Mouse (Mus musculus): Measurements from ENCODE around the gene Adat1. TPM values are rescaled to one million over a fixed set of nuclear protein-coding genes. Genes with fewer than 3 reads are reported as not detected.

Adat1 gene
- polyA plus RNA-seq, 1 experiment = 22.3 TPM

DNA sequence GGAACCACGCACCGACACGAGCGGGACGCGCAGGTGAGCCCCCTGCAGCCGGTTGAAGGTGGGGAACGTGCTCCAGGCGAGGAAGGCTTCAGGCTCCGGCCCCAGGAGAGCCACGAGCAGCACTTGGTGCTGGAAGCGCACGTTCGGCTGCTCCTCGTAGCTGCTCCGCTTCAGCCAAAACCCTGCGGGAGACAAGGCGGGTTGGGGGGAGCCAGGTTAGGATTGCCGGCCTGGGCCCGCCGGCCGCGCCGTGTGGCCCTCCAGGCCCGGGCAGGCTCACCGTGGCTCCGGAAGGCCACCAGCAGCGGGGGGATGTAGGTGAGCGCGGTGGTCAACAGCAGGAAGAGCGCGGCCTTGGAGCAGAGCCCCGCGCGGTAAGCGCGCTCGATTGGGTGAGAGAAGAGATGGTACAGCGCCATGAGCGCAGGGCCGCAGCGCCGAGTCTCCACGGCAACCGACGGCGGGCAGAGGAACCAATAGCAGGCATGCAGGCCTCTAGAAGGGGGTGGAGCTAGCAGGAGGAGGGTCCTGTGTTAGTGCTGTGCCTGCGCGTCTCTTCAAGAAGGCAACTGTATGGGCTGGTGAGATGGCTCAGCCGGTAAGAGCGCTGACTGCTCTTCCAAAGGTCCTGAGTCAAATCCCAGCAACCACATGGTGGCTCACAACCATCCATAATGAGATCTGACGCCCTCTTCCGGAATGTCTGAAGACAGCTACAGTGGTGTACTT is 58.6 kb downstream of the Adat1 start, which contains the start of gene Tmem231:
Tmem231 (minus strand) TSS at position 534 of the 729 bp plus-strand sequence.
- TF ChIP-seq EP300 (IDR thresholded peaks at IDR 0.05; ENCODE audit: insufficient read depth, low read depth, low read length) = peak; percentile 10; the same call in 1 of the 2 replicates
- TF ChIP-seq CTCF (IDR thresholded peaks at IDR 0.05; ENCODE audit: low read depth, low read length) = no peak
- peak; percentile 55 for TF ChIP-seq POLR2A (IDR thresholded peaks at IDR 0.05; ENCODE audit: insufficient read depth, low read length)
- Histone ChIP-seq H3K4me3 (ENCODE audit: low read depth, low read length) (peak within 1 kb of the TSS; percentile 80), H3K4me1 (ENCODE audit: control insufficient read depth, insufficient read depth, low read length) (no peaks in the 10 kb centered on the region), H3K27ac (ENCODE audit: insufficient read depth, low read length) (peak within 1 kb of the TSS; percentile 82), H3K36me3 (ENCODE audit: control insufficient read depth, insufficient read depth, low read length, poor library complexity, severe bottlenecking) (no peaks in the 10 kb centered on the region), H3K27me3 (ENCODE audit: control insufficient read depth, insufficient read depth, low read length, poor library complexity, severe bottlenecking) (no peaks in the 10 kb centered on the region), H3K9ac (ENCODE audit: low read depth, poor library complexity, severe bottlenecking) (peak within 1 kb of the TSS; percentile 73), H3K9me3 (replicated peaks; ENCODE audit: control insufficient read depth, insufficient read depth, low read length, poor library complexity, severe bottlenecking) (no peaks in the 10 kb centered on the region)

DNA sequence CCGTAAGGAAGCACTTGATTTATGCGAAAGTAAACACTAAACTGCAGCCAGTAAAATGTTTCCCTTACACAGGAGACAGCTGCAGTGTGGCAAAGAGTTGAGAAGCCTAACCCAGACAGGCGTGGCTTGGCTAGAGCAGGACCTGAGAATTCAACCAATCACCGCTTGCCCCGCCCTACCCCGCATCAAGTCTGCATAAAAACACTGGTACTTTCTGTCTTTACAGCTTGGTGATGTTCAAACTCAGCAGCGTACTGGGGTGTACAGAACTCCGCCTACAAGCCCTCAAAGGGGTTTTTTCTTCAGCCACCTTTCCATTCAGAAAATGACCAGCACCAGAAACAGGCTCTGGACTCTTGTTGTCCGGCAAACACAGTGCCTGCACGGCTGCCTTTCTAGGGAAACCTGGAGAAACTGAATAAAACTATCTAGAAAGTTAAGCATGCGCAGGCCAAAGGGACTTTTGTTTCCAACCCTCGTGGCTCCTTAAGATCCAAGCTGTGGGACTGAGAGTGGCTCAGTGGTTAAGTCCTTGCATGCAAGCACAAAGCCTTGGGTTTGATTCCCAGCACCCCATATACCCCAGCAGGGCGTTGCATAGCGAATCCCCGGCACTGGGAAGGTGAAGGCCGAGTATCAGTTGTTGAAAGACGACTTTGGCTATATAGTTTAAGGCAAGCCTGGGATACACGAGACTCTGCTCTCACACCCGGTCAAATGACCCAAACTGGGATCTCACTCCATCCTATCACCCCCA is 59.3 kb downstream of the Adat1 start:
- no peaks in the 10 kb centered on the region for H3K27me3 ChIP-seq (ENCODE audit: control insufficient read depth, insufficient read depth, low read length, poor library complexity, severe bottlenecking)
- H3K9ac ChIP-seq (ENCODE audit: low read depth, poor library complexity, severe bottlenecking) = peak overlapping the region; percentile 73
- peak overlapping the region; percentile 15; the same call in 1 of the 2 replicates for H3K27ac ChIP-seq (ENCODE audit: insufficient read depth, low read length)
- TF ChIP-seq EP300 (IDR thresholded peaks at IDR 0.05; ENCODE audit: insufficient read depth, low read depth, low read length) (no peak), POLR2A (IDR thresholded peaks at IDR 0.05; ENCODE audit: insufficient read depth, low read length) (no peak), CTCF (IDR thresholded peaks at IDR 0.05; ENCODE audit: low read depth, low read length) (no peak)
- H3K4me1 ChIP-seq (ENCODE audit: control insufficient read depth, insufficient read depth, low read length) = no peaks in the 10 kb centered on the region
- peak overlapping the region; percentile 80 for H3K4me3 ChIP-seq (ENCODE audit: low read depth, low read length)
- H3K36me3 ChIP-seq (ENCODE audit: control insufficient read depth, insufficient read depth, low read length, poor library complexity, severe bottlenecking) = no peaks in the 10 kb centered on the region
- no peaks in the 10 kb centered on the region for H3K9me3 ChIP-seq (replicated peaks; ENCODE audit: control insufficient read depth, insufficient read depth, low read length, poor library complexity, severe bottlenecking)

DNA sequence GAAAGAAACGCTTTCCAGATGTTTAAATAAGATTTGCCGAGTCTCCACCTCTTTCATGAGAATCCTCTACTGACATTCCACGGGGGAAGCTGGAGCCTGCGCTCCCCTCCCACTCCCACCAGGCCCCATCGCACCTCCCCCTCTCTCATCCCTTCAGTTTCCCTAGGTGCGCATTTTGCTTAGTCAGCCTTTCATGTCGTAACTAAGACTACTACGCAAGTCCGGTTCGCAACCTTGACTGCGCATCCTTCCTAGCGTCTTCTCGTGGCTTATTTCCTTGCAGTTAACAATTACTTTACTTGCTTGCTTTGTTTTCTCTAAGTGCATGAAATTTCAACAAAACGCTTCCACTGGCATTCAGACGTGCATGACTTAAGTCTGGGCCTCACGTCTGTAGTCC is 60.4 kb downstream of the Adat1 start:
- Histone ChIP-seq H3K9ac (ENCODE audit: low read depth, poor library complexity, severe bottlenecking) (no peak overlapping the region), H3K27ac (ENCODE audit: insufficient read depth, low read length) (no peak overlapping the region), H3K9me3 (replicated peaks; ENCODE audit: control insufficient read depth, insufficient read depth, low read length, poor library complexity, severe bottlenecking) (no peaks in the 10 kb centered on the region), H3K27me3 (ENCODE audit: control insufficient read depth, insufficient read depth, low read length, poor library complexity, severe bottlenecking) (no peaks in the 10 kb centered on the region), H3K4me3 (ENCODE audit: low read depth, low read length) (no peak overlapping the region), H3K36me3 (ENCODE audit: control insufficient read depth, insufficient read depth, low read length, poor library complexity, severe bottlenecking) (peaks cover 1% of the 10 kb centered on the region; the same call in 1 of the 2 replicates), H3K4me1 (ENCODE audit: control insufficient read depth, insufficient read depth, low read length) (no peaks in the 10 kb centered on the region)
- no peak for TF ChIP-seq EP300 (IDR thresholded peaks at IDR 0.05; ENCODE audit: insufficient read depth, low read depth, low read length)
- no peak for TF ChIP-seq POLR2A (IDR thresholded peaks at IDR 0.05; ENCODE audit: insufficient read depth, low read length)
- no peak for TF ChIP-seq CTCF (IDR thresholded peaks at IDR 0.05; ENCODE audit: low read depth, low read length)

DNA sequence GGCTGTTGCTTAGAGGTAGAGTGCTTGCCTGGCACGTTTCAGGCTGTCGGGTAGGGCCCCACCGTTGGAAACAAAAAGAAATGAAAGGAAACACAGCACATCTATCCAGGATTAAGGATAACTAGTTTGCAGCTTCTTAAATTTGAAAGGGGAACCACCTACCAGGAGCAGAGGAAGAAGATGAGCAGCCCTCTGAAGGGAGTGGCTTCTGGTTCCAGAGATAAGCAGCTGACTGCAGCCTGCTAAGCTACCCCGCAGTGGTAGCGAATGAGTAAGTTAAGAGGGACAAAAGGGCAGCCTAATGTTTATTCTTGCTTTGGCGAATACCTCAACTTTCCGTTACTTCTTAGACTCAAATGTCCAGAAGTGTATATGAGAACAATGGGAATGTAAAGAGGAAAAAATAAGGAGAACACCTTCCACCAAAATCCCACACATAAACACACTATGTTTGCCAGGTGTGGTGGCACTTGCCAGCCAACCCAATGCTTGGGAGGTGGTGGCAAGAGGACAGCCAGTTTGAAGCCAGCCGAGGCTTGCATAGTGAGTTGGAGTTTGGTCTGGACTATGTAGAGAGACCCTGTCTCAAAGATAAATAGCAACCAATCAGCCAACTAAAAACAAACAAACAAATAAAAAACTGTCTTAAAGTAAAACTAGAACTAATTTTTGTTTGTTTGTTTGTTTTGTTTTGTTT is 62.3 kb downstream of the Adat1 start:
- Histone ChIP-seq H3K4me3 (ENCODE audit: low read depth, low read length) (no peak overlapping the region), H3K9me3 (replicated peaks; ENCODE audit: control insufficient read depth, insufficient read depth, low read length, poor library complexity, severe bottlenecking) (no peaks in the 10 kb centered on the region), H3K36me3 (ENCODE audit: control insufficient read depth, insufficient read depth, low read length, poor library complexity, severe bottlenecking) (peaks cover 5% of the 10 kb centered on the region; the same call in 1 of the 2 replicates), H3K4me1 (ENCODE audit: control insufficient read depth, insufficient read depth, low read length) (peaks cover 2% of the 10 kb centered on the region), H3K9ac (ENCODE audit: low read depth, poor library complexity, severe bottlenecking) (no peak overlapping the region), H3K27me3 (ENCODE audit: control insufficient read depth, insufficient read depth, low read length, poor library complexity, severe bottlenecking) (no peaks in the 10 kb centered on the region), H3K27ac (ENCODE audit: insufficient read depth, low read length) (no peak overlapping the region)
- no peak for TF ChIP-seq CTCF (IDR thresholded peaks at IDR 0.05; ENCODE audit: low read depth, low read length)
- TF ChIP-seq EP300 (IDR thresholded peaks at IDR 0.05; ENCODE audit: insufficient read depth, low read depth, low read length) = no peak
- TF ChIP-seq POLR2A (IDR thresholded peaks at IDR 0.05; ENCODE audit: insufficient read depth, low read length) = no peak

DNA sequence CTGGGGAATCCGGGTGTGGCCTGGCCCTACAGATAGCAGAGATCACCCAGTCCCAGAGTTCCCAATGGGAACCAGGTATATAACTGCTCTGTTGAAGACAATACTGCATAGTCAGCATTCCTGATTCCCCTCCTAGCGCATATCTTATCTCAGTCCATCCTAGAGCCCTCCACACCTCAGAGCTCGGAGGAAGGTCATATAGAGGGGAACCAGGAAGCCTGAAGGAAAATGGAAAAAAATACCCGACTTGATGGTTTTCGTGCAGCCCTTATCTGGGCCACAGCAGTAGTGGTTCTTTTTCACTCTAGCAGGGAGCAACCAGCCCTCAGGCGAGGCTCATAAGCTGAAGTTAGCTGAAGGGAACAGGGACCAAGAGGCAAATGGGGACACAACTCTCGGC is 67.1 kb downstream of the Adat1 start:
- H3K4me3 ChIP-seq (ENCODE audit: low read depth, low read length) = no peak overlapping the region
- no peaks in the 10 kb centered on the region for H3K9me3 ChIP-seq (replicated peaks; ENCODE audit: control insufficient read depth, insufficient read depth, low read length, poor library complexity, severe bottlenecking)
- peaks cover 2% of the 10 kb centered on the region for H3K4me1 ChIP-seq (ENCODE audit: control insufficient read depth, insufficient read depth, low read length)
- peak overlapping the region; percentile 71 for H3K27ac ChIP-seq (ENCODE audit: insufficient read depth, low read length)
- no peak for TF ChIP-seq POLR2A (IDR thresholded peaks at IDR 0.05; ENCODE audit: insufficient read depth, low read length)
- TF ChIP-seq CTCF (IDR thresholded peaks at IDR 0.05; ENCODE audit: low read depth, low read length) = no peak
- no peak for TF ChIP-seq EP300 (IDR thresholded peaks at IDR 0.05; ENCODE audit: insufficient read depth, low read depth, low read length)
- no peak overlapping the region for H3K9ac ChIP-seq (ENCODE audit: low read depth, poor library complexity, severe bottlenecking)
- H3K27me3 ChIP-seq (ENCODE audit: control insufficient read depth, insufficient read depth, low read length, poor library complexity, severe bottlenecking) = no peaks in the 10 kb centered on the region
- H3K36me3 ChIP-seq (ENCODE audit: control insufficient read depth, insufficient read depth, low read length, poor library complexity, severe bottlenecking) = peaks cover 5% of the 10 kb centered on the region; the same call in 1 of the 2 replicates
